Mouse (Mus musculus) heart, adult 8-10 months (tissue): ENCODE measurements around the gene Gm3072. TPM values are rescaled to one million over a fixed set of nuclear protein-coding genes. Genes with fewer than 3 reads are reported as not detected.
"Not testable (repeated sequence)": the region's sequence is repeated elsewhere in the genome, so short reads cannot be mapped to it uniquely, and the experiment has no call there.

Experiments used
- DNase-seq: peaks from one replicate; pipeline ENCODE4 v3.0.0; 2022; ENCODE audit warnings: low spot score
- total RNA-seq, 4 experiments: library from RNA; stranded (reverse); gene quantifications; 2 replicates each; pipeline ENCODE4 v1.2.4; 2022

The Gm3072 gene
- not detected for total RNA-seq

DNA sequence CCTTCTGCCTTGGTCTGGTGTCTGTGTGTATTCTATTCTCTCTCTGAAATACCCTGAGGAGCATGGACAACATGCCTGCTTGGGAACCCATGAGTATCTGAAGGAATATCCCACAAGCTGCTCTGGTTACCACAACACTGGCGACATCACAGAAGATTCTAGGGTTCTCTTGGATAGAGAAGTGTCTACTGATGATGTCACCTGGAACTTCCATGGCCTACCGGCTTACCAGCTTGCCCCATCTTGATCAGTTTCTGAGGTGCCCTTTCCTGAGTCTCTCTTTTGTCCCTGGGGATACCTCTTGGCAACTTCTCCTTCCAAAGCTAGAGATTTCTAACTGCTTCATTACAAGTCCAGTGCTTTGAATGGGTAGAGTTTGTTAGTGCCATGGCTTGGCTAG is at the start of gene Gm3072:
TSS of gene Gm3072 (minus strand) at position 101 of the 400 bp plus-strand sequence.
- not testable (repeated sequence) for DNase-seq

DNA sequence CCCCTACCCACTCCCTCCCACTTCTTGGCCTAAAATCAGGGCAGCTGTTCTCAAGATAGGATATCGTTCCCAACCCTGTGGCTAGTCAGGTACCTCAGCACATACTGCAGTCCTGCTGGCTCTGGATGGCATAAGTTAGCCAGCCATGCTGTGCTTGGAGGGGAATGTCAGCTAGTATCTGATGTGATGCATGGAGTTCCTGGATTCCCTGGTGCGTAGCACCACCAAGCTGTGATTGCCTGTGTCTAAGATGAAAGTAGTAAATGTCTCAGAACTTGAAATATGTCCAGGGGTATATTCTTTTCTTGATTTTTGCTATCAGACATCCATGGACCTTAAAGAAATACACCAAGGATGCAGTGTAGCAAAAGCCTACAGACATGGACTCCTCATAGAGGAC is 23.8 kb upstream of the Gm3072 start:
- DNase-seq, result not testable (repeated sequence)

DNA sequence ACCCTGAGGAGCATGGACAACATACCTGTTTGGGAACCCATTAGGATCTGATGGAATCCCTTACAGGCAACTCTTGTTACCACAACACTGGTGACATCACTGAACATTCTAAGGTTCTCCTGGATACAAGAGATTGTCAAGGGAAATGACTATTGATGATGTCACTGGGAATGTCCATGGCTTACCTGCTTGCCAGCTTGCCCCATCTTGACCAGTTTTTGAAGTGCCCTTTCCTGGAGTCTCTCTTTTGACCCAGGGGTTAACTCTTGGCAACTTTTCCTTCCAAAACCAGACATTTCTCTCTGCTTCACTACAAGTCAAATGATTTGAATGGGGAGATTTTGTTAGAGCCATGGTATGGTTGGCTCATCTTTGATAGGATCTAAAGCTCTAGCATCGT is 22.0 kb upstream of the Gm3072 start, which contains the start of gene Gm3676:
TSS of gene Gm3676 (minus strand) at position 101 of the 400 bp plus-strand sequence.
- DNase-seq, result not testable (repeated sequence)

DNA sequence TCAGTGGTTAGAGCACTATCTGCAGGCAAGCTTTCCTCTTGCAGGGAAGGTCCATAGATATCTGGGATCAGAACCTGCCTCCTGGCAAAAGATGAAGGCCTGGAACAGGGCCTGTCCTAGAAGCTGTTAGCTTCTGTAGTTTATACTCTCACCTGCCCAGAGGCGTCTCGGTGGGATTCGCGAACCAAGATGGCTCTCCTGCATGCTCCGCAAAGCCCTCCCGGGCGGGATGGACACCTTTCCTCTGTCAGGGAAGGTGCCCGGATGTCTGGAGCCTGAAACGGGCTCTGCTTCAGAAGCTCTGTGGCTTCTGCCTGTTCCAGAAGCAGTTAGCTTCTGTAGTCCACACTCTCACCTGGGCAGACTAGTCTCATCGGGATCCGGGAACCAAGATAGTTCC is 5.7 kb upstream of the Gm3072 start:
- not testable (repeated sequence) for DNase-seq

DNA sequence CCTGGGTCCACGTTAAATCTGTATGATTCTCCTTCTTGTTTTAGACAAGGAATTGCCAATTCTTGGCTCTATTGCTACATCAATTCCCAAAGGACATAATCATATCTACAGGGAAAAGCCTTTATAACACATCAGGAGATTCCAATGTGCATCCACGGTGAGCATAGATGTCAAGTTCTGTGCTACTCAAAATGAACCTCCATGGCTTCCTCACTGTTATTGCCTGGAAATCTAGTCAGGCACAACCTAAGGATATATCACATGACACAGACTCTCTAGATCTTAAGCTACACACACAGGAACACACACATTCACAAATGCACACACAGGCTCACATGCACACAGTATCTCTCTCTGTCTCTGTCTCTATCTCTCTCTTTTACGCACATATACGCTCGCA is 1.9 kb downstream of the Gm3072 start:
- DNase-seq, result not testable (repeated sequence)

DNA sequence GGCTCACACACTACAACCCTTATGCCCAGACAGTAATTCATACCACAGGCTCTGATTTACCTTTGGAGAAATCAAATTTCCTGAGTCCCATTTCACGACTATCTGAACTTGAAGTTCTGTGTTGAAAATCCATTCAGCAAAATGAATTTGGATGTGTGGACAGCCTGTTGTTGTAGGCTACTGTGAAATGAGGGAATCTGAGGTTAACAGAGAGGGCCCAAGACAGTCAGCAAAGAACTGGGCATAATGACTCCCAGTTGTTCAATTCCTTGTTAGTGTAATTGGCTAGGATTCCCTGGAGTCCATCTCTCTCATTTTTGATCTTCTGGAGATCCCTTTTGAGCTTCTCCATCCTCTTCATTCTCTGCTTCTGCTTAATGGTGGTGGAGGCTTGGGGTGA is 13.7 kb downstream of the Gm3072 start:
- DNase-seq, result peak; percentile 14

DNA sequence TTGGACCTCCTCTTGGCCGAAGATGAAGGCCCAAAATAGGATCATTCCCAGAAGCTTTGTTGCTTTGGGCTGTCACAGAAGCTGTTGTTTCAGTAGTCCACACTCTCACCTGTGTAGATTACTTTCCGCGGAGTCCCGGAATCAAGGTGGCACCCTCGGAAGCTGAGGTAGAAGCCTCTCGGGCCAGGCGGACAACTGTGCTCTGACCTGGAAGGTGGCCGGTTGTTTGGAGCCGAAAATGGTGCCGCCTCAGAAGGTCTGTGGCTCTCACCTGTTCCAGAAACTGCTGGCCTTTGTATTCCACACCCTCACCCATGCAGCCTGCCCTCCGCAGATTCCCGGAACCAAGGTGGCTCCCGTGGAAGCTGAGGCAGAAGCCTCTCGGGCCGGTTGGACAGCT is 23.5 kb downstream of the Gm3072 start:
- DNase-seq, result not testable (repeated sequence)

DNA sequence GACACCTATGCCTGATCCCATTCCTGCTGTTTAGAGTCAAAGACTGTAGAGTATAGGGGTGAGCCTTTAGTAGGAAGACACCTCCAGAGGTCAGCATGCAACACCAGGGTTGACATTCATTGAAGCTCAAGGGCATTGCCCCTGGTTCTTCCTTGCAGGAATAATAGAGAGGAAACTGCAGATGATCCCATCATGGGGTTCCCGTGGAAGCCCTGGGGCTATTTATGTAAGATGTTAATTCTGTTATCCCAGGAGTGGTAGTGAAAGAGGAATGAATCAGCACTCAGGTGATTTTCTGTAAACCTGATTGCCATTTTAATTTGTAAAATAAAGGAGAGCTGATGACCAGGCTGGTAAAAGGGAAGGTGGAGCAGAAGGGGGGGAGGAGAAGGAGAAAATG is 38.1 kb downstream of the Gm3072 start:
- DNase-seq, result not testable (repeated sequence)

DNA sequence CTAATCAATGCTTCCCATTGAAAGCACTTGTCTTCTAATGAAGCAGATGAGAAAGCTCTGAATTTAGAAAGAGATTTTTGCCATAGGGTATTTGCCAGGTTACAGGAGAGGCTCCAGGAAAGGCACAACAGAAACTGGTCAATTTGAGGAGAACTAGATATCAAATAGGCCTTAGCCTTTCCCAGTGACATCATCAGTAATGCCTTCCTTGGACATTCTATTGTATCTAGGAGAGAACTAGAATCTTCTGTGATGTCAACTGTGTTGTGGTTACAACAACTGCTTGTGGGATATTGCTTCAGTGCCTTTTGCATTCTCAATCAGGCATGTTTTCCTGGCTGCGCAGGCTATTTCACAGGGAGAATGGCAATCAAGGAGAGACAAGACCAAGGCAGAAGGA is 51.5 kb downstream of the Gm3072 start, which contains the start of gene 1700049E17Rik2:
TSS of gene 1700049E17Rik2 (plus strand) at position 301 of the 400 bp plus-strand sequence.
- DNase-seq, result not testable (repeated sequence)

Other genes with a start within 250 kb of the Gm3072 start
- gene Gm7945, start 238.2 kb downstream of the Gm3072 start, total RNA-seq, result not detected
- not detected for gene Gm6482, start 216.3 kb downstream of the Gm3072 start, total RNA-seq
- not detected for gene Gm7954, start 171.1 kb downstream of the Gm3072 start, total RNA-seq
- not detected for gene Gm3486, start 135.1 kb downstream of the Gm3072 start, total RNA-seq
- gene Gm7970, start 69.0 kb downstream of the Gm3072 start, total RNA-seq, result not detected
- under 1 TPM in 1 of 4 experiments, not detected in 3; 0.41 TPM for gene 1700049E17Rik2, start 51.4 kb downstream of the Gm3072 start, total RNA-seq
- not detected for gene Gm3676, start 21.9 kb upstream of the Gm3072 start, total RNA-seq
- gene Gm8068, start 77.3 kb upstream of the Gm3072 start, total RNA-seq, result not detected
- not detected for gene Gm7929, start 126.0 kb upstream of the Gm3072 start, total RNA-seq
- not detected for gene Gm47189, start 147.8 kb upstream of the Gm3072 start, total RNA-seq